Mouse (Mus musculus) spleen, embryonic (tissue): Measurements from ENCODE around the gene Rnase13.

ENCODE experiments used
- CTCF ChIA-PET: fragments of 350-600 bp; sonication (Branson Sonifier 250); formaldehyde crosslinking; loops from one replicate; lab custom pipeline; 2022; lab: Charles Lee

The Rnase13 gene

DNA sequence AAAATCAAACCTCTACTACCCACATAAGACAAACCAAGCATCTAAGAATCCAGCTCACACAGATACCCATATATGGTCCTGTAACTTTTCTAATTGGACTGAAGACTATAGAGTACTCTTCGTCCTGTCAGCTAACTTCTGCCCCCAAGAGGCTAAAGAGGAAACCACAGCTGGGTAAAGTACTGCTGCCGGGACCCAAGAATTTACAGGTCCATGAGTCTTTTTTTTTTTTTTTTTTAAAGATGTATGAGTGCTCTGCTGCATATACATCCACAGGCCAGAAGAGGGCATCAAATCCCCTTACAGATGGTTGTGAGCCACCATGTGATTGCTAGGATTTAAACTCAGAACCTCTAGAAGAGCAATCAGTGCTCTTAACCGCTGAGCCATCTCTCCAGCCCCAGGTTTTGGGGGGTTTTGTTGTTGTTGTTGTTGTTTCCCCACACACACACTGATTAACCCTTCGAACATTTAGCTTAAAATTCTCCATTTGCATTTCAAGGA, 39.0 kb downstream of the Rnase13 start:
- CTCF ChIA-PET, result interaction anchor here (0.7 to 1.1 kb wide), 3 partner anchors 11 to 578 kb away, joined by 3 to 9 read pairs (median 4); no protein-coding TSS in a partner anchor

DNA sequence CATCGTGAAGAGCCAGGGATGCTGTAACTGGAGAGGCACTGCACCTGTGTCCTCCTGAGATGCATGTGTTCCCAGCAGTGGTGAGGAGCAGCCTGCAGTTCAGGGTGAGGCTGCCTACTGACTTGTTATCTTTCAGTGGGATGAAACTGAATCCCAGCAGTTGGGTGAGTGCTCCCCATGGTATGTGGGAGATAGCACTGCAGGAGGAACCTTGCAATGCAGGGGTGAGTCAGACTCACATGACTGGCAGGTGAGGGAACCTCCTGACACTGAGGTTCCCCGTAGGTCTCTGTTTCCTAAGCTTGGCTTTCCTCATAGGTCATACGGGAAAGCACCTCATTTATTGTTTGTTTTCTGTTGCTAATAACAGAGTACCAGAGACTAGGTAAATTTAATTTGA, 45.1 kb downstream of the Rnase13 start:
- CTCF ChIA-PET, result no interaction called here

DNA sequence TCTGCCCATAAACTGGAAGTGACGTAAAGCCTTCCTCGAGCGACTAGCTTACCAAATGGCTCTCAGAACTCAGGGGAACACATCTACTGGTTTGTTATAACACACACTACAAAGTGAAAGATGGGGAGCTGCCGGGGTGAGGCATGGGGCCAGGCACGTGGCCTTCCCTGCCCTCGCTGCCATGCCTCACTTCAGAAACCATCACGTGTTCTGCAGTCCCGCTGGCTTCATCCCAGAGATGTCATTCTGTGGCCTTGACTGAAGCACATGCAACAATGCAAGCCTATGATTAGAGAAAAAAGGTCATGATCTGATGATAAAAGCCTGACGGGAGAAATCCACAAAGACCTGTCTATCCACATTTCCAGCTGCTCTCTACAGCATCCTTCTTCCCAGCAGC, 50.8 kb downstream of the Rnase13 start:
- CTCF ChIA-PET, result no interaction called here
